Mouse (Mus musculus) E14TG2a.4 (cell line): ENCODE measurements around the gene Clk2.
A peak's percentile ranks its signal among the peaks of the same experiment; 100 is the strongest.

ENCODE experiments used
- CTCF ChIP-seq: conservative IDR thresholded peaks from 2 replicates; pipeline ENCODE4 v1.5.1; 2014; ENCODE audit warnings: low read length
- POU5F1 ChIP-seq: IDR thresholded peaks from 2 replicates; pipeline ENCODE4 v1.6.1; 2014; ENCODE audit warnings: low read length, borderline replicate concordance

GRCm38 (mm10) chr3:89177242-89178106, 12.9 kb downstream of the Clk2 start, which contains the start of gene Scamp3:
- TF ChIP-seq CTCF (0 out of 2 replicates have a peak, but pooled peaks have one; percentile 0), POU5F1 (no peak)
